Mouse (Mus musculus): Measurements from ENCODE around the gene Tmem115.
"Not testable (repeated sequence)": the region's sequence is repeated elsewhere in the genome, so short reads cannot be mapped to it uniquely, and the experiment has no call there.

GRCm38 (mm10) chr9:107565556-107565955, 31.8 kb downstream of the Tmem115 start:
- TF ChIP-seq ZC3H11A (IDR thresholded peaks at IDR 0.05; ENCODE audit: borderline replicate concordance, low read depth, low read length); HCFC1 (IDR thresholded peaks at IDR 0.05; ENCODE audit: borderline replicate concordance, insufficient read depth, low read length); CHD2 (IDR thresholded peaks at IDR 0.05; ENCODE audit: low read depth, low read length); MAFK (IDR thresholded peaks at IDR 0.05; ENCODE audit: insufficient read depth, low read depth, low read length): not testable (repeated sequence)
